Mouse (Mus musculus): ENCODE data around the gene AW822073. TPM values are rescaled to one million over a fixed set of nuclear protein-coding genes. Genes with fewer than 3 reads are reported as not detected.
A peak's percentile ranks its signal among the peaks of the same experiment; 100 is the strongest.

AW822073 gene
- polyA plus RNA-seq, 1 experiment from 2014 or later, result not detected

DNA sequence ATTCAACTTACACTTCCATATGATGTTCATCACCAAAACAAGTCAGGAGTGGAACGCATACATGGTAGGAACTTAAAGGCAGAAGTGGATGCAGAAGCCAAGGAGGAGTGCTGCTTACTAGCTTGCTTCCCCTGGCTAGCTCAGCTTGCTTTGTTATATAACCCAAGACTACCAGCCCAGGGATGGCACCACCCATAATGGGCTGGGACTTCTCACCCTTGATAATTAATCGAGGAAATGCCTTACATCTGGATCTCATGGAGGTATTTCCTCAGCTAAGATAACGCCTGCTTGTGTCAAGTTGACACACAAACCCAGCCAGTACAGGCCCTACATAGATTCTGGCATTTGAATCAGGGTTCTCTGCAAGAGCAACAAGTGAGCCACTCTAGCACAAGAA lies 7.4 kb downstream of the AW822073 start:
- H3K36me3 ChIP-seq, result no peaks in the 10 kb centered on the region
- WGBS, result 83% methylated on average over 3 of the region's 3 CpGs
- ATAC-seq (ENCODE audit: insufficient number of reproducible peaks, insufficient read depth, low FRiP score, low TSS enrichment), result no peak

DNA sequence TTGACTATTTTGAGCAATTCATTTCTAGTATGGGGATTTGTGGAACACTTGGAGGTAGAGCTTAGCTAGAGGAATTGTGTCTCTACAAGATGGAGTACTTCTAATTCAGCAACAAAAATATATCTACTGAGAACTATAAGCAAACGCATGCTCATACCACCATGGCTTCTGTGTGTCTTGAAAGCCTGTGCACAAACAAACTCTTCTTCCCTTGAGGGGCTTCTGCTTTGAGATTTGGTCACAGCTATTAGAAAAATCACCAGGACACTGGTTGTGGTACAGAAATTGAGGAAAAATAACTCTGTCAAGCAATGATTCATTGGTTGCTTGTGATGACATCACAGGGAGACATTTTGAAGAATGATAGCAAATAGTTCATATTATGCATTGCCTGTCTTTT lies 9.4 kb downstream of the AW822073 start:
- H3K27ac ChIP-seq, result no peak overlapping the region

More for the DNA sequence above, 7.4 kb downstream of the AW822073 start:
- H3K27ac ChIP-seq, result no peak overlapping the region
- peaks cover 8% of the 10 kb centered on the region for H3K9me3 ChIP-seq
- no peaks in the 10 kb centered on the region for H3K4me1 ChIP-seq
- H3K4me2 ChIP-seq (replicated peaks), result no peak overlapping the region
- no peaks in the 10 kb centered on the region for H3K27me3 ChIP-seq
- no peak overlapping the region for H3K4me3 ChIP-seq
- H3K9ac ChIP-seq, result no peak overlapping the region

DNA sequence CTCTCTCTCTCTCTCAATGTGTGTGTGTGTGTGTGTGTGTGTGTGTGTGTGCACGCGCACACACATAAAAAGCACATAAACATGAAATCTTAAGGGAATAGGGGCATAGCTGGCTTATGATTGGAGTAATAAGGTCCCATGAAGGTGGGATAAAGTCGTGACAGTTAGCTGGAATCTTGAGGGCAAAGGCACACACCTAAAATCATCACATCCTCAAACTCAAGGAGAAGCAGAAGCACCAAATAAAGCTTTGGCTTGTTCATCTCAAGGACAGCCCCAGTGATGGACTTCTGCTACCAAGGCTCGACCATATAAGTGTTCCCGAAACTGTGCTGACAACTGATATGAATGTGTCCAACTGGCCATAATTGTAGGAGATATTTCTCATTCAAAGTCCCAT lies 9.8 kb downstream of the AW822073 start:
- ATAC-seq (ENCODE audit: insufficient number of reproducible peaks, insufficient read depth, low FRiP score, low TSS enrichment), result no peak
- no peak overlapping the region for H3K9ac ChIP-seq
- no peak overlapping the region for H3K4me3 ChIP-seq
- 83% methylated on average over 5 of the region's 5 CpGs for WGBS
- no peak overlapping the region for H3K4me2 ChIP-seq (replicated peaks)
- H3K9me3 ChIP-seq, result peaks cover 8% of the 10 kb centered on the region; the same call in 1 of the 2 replicates
- H3K36me3 ChIP-seq, result no peaks in the 10 kb centered on the region
- H3K27ac ChIP-seq, result no peak overlapping the region
- no peaks in the 10 kb centered on the region for H3K27me3 ChIP-seq
- H3K4me1 ChIP-seq, result no peaks in the 10 kb centered on the region

More for the DNA sequence above, 9.4 kb downstream of the AW822073 start:
- no peaks in the 10 kb centered on the region for H3K36me3 ChIP-seq
- H3K4me3 ChIP-seq, result no peak overlapping the region
- H3K9ac ChIP-seq, result no peak overlapping the region
- ATAC-seq (ENCODE audit: insufficient number of reproducible peaks, insufficient read depth, low FRiP score, low TSS enrichment), result no peak
- no peak overlapping the region for H3K4me2 ChIP-seq (replicated peaks)
- H3K4me1 ChIP-seq, result no peaks in the 10 kb centered on the region
- peaks cover 8% of the 10 kb centered on the region; the same call in 1 of the 2 replicates for H3K9me3 ChIP-seq
- WGBS, result 75% methylated on average over 1 of the region's 1 CpGs
- no peaks in the 10 kb centered on the region for H3K27me3 ChIP-seq

DNA sequence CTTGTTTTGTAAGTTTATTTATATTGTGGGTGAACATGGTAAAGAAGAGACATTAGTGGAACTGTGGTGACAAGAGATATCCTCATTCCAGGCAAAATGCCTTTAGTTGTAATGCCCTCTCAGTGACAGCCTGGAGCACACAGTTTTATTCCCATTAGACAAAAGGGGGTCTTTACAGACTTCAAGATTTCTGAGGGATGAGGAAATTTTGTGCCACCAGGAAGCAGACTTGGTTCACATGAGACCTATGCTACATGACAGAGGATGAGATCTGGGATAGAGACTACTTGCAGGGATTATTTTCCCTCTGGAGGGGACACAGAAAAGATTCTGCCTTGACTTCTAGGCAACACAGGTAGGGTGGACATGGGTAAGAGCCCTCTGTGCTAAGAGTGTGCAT lies 10.2 kb downstream of the AW822073 start:
- no peaks in the 10 kb centered on the region for H3K4me1 ChIP-seq
- no peak for ATAC-seq (ENCODE audit: insufficient number of reproducible peaks, insufficient read depth, low FRiP score, low TSS enrichment)
- H3K4me3 ChIP-seq, result no peak overlapping the region
- peaks cover 8% of the 10 kb centered on the region; the same call in 1 of the 2 replicates for H3K9me3 ChIP-seq
- no peaks in the 10 kb centered on the region for H3K36me3 ChIP-seq
- no peak overlapping the region for H3K9ac ChIP-seq
- H3K27me3 ChIP-seq, result no peaks in the 10 kb centered on the region
- H3K4me2 ChIP-seq (replicated peaks), result no peak overlapping the region
- no peak overlapping the region for H3K27ac ChIP-seq

DNA sequence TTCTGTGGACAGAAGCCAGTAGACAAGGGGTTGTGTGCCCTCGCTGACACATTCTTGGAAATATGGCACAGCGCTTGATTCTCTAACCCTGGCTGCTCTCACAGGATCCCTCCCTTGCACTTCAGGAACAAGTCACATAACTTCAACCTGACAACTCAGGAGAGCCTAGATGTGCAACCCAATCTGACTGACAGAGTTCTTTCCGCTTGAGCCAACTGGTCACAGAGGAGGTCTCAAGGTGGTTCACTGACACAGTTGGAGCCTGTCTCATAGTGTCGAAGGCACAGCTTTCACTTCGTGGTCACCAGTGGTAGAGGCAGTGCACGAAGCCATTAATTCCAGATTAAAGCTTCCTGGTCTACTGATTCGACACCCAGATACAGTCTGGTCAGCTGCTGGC lies 12.5 kb downstream of the AW822073 start:
- no peaks in the 10 kb centered on the region for H3K36me3 ChIP-seq
- no peak overlapping the region for H3K4me3 ChIP-seq
- no peak overlapping the region for H3K27ac ChIP-seq
- H3K9me3 ChIP-seq, result peaks cover 6% of the 10 kb centered on the region; the same call in 1 of the 2 replicates
- no peak overlapping the region for H3K4me2 ChIP-seq (replicated peaks)
- 77% methylated on average over 7 of the region's 7 CpGs for WGBS
- no peaks in the 10 kb centered on the region for H3K27me3 ChIP-seq
- ATAC-seq (ENCODE audit: insufficient number of reproducible peaks, insufficient read depth, low FRiP score, low TSS enrichment), result no peak
- no peak overlapping the region for H3K9ac ChIP-seq
- no peaks in the 10 kb centered on the region for H3K4me1 ChIP-seq

DNA sequence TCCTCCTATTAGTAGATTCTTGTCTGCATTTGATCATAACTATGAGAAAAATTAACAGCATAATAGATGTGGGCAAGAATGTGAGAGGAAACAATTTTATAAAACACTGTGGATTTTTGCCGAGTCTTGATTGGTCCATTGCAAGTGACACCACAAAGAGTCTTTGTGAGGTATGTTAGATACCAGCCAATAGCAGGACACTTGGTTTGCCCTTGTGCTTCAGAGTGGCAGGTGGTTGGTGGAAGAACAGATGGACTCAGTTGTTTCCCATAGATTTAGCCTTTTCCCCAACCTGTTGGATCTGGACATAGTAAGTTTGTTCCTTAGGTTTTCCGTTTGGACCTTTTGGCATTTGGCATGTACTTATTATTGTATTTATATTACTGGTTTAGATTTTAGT lies 13.5 kb downstream of the AW822073 start:
- Histone ChIP-seq H3K9me3 (peaks cover 3% of the 10 kb centered on the region; the same call in 1 of the 2 replicates), H3K9ac (no peak overlapping the region), H3K27me3 (no peaks in the 10 kb centered on the region), H3K36me3 (no peaks in the 10 kb centered on the region), H3K4me1 (no peaks in the 10 kb centered on the region), H3K4me2 (replicated peaks) (no peak overlapping the region), H3K4me3 (no peak overlapping the region), H3K27ac (no peak overlapping the region)
- no peak for ATAC-seq (ENCODE audit: insufficient number of reproducible peaks, insufficient read depth, low FRiP score, low TSS enrichment)
- WGBS, result 82% methylated on average over 2 of the region's 2 CpGs

DNA sequence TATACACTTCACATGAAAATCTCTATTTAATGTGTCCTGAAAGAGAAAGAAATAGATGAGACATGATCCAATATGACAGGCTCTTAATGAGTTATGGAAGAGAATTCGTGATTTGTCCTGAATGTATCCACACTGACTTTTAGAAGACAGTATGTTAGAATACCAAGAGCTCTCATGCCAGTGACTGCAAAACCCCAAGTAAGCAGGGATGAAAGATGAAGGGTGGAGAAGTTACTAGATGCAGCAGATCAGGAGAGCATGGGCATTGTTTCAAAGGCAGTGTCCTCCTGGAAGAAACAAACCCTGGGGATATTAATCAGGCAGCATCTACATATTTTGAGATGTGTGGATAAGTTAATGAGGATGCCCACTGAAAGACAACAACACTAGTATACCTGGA lies 14.2 kb downstream of the AW822073 start:
- Histone ChIP-seq H3K27me3 (no peaks in the 10 kb centered on the region), H3K27ac (no peak overlapping the region), H3K9ac (no peak overlapping the region), H3K36me3 (no peaks in the 10 kb centered on the region), H3K4me2 (replicated peaks) (no peak overlapping the region), H3K4me3 (no peak overlapping the region), H3K4me1 (no peaks in the 10 kb centered on the region), H3K9me3 (peaks cover 6% of the 10 kb centered on the region; the same call in 1 of the 2 replicates)
- no peak for ATAC-seq (ENCODE audit: insufficient number of reproducible peaks, insufficient read depth, low FRiP score, low TSS enrichment)
- WGBS, result 56% methylated on average over 1 of the region's 1 CpGs

DNA sequence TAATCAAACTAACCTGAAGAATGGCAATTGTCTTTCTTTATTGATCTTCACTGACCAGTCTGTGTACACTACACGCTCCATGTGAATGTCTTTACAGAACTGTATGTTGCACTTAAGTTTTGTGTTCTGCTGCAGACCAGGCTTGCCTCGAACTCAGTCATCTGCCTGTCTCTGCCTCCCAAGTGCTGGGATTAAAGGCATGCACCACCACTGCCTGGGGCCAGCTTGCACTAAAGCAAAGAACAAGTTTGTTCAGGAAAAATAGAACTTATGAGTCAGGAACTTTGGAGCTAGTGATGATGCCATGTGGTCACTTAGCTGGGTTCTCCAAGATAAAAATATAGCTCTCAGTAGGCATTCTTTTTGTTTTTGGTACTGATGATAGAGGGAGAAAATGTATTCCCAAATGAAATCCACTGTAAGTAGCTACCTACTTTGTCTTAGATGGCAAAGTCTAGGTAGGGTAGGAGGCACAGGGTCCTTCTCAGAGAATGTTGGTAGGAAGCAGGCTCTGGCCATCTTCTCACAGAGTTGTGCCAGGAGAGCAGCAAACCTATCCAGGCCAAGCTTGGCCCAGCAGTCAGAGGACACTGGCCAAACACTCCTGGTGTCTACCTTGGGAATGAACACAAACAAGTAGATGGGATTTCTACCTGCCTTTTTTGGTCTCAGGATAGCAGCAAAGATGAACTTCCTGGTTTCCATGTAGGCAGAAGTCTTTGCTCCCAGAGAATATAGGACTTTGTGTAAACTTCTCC lies 14.8 kb downstream of the AW822073 start:
- no peaks in the 10 kb centered on the region for H3K4me1 ChIP-seq
- 77% methylated on average over 2 of the region's 2 CpGs for WGBS
- no peak for ATAC-seq (ENCODE audit: insufficient number of reproducible peaks, insufficient read depth, low FRiP score, low TSS enrichment)
- no peak overlapping the region for H3K9ac ChIP-seq
- H3K27me3 ChIP-seq, result no peaks in the 10 kb centered on the region
- no peaks in the 10 kb centered on the region for H3K36me3 ChIP-seq
- H3K4me3 ChIP-seq, result no peak overlapping the region
- no peak overlapping the region for H3K27ac ChIP-seq
- H3K4me2 ChIP-seq (replicated peaks), result no peak overlapping the region
- H3K9me3 ChIP-seq, result peaks cover 6% of the 10 kb centered on the region; the same call in 1 of the 2 replicates

DNA sequence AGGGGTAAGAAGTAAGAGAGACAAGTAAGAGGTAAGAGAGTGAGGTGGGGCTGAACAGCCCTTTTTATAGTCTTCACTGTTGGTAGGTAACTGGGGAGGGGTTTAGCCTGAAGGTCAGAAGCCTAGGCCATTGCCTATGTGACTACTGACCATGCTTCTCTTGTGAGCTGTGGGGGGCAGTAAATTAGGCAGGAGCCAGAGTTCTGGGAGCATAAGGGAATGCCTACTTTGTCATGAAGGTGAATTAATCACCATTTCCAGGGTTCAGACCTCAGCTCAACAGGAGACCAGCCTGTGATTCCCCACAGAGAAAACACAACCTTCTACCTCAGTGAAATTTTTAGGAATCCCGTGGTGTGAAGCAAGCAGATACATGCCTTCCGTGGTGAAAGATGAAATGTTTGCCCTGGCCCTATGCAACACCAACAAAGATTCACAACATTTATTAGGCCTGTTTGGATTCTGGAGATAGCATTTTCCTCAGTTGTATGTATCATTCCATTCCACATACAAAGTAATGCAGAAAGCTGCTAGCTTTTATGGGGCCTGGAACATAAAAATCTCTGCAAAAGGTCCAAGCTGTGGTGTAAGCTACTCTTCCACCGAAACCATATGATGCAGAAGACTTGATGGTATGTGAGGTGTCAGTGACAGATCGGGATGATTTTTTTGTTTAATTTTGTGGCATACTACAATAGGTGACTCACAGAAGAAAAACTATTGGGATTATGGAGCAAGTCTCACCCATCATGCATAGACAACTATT lies 17.9 kb downstream of the AW822073 start:
- H3K27me3 ChIP-seq, result no peaks in the 10 kb centered on the region
- H3K4me1 ChIP-seq, result no peaks in the 10 kb centered on the region
- H3K9ac ChIP-seq, result no peak overlapping the region
- H3K36me3 ChIP-seq, result no peaks in the 10 kb centered on the region
- H3K9me3 ChIP-seq, result 0 out of 2 replicates have a peak, but pooled peaks cover 3% of the 10 kb centered on the region
- H3K4me3 ChIP-seq, result no peak overlapping the region
- ATAC-seq (ENCODE audit: insufficient number of reproducible peaks, insufficient read depth, low FRiP score, low TSS enrichment), result peak; percentile 35; the same call in 1 of the 2 replicates
- H3K27ac ChIP-seq, result no peak overlapping the region
- H3K4me2 ChIP-seq (replicated peaks), result no peak overlapping the region
- 86% methylated on average over 4 of the region's 4 CpGs for WGBS

DNA sequence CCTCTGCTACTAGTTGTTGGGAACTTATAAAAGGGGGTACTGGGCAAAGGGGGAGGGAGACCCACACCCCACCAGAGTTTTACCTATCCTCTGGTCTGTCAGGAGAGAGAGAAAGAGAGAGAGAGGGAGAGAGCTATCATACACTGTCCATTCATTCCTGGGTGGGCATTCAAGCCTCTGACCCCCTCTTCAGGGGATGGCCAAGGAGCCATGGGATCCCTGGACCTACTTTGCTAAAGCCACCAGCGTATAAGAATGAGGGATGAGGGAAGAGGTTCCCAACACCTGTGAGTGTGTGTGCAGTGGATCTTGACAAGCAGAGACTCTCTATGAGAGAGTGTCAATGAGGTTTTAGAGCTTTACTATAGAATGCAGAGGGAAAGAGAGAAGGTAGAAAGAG lies 18.7 kb downstream of the AW822073 start:
- Histone ChIP-seq H3K27ac (no peak overlapping the region), H3K9me3 (0 out of 2 replicates have a peak, but pooled peaks cover 3% of the 10 kb centered on the region), H3K4me3 (no peak overlapping the region), H3K4me1 (no peaks in the 10 kb centered on the region), H3K36me3 (no peaks in the 10 kb centered on the region), H3K27me3 (no peaks in the 10 kb centered on the region), H3K9ac (no peak overlapping the region), H3K4me2 (replicated peaks) (no peak overlapping the region)
- no peak for ATAC-seq (ENCODE audit: insufficient number of reproducible peaks, insufficient read depth, low FRiP score, low TSS enrichment)
- WGBS, result 43% methylated on average over 1 of the region's 1 CpGs
